Mouse (Mus musculus) embryo, embryonic 10.5 days (tissue): ENCODE data around the gene Ghsr.

Experiments used
- DNase-seq: peaks from one replicate; pipeline ENCODE4 v3.0.0-alpha.2; 2015; ENCODE audit warnings: low spot score

Gene Ghsr

GRCm38 (mm10) chr3:27411286-27411685 is 40.1 kb downstream of the Ghsr start:
- DNase-seq: no peak

- DNase-seq: no peak
Observed at GRCm38 (mm10) chr3:27413566-27413965, 42.4 kb downstream of the Ghsr start.

- DNase-seq: no peak
Observed at GRCm38 (mm10) chr3:27416786-27417185, 45.6 kb downstream of the Ghsr start.

GRCm38 (mm10) chr3:27418602-27419001 is 47.5 kb downstream of the Ghsr start:
- DNase-seq: no peak

GRCm38 (mm10) chr3:27421980-27422379 is 50.8 kb downstream of the Ghsr start:
- DNase-seq: no peak

GRCm38 (mm10) chr3:27422521-27422920 is 51.4 kb downstream of the Ghsr start:
- DNase-seq: no peak

- no peak for DNase-seq
Observed at GRCm38 (mm10) chr3:27424049-27424667, 53.0 kb downstream of the Ghsr start.

- no peak for DNase-seq
Observed at GRCm38 (mm10) chr3:27427406-27427805, 56.3 kb downstream of the Ghsr start.
